Mouse (Mus musculus): ENCODE results near the gene Pxdc1.

GRCm38 (mm10) chr13:34669919-34670865 lies 16.9 kb upstream of the Pxdc1 start:
- TF ChIP-seq CTCF (IDR thresholded peaks at IDR 0.05; ENCODE audit: insufficient read depth, low read length) (no peak), POLR2A (IDR thresholded peaks at IDR 0.05; ENCODE audit: borderline replicate concordance, extremely low read depth, low read depth, low read length) (no peak)

All from lung, adult 2 months (tissue).